Mouse (Mus musculus) spleen, adult 18-20 months (tissue): ENCODE results near the gene 4933402D24Rik.
A peak's percentile ranks its signal among the peaks of the same experiment; 100 is the strongest.

Experiments used
- DNase-seq, 2 experiments: peaks; one replicate each; pipeline ENCODE4 v3.0.0; 2022; ENCODE audit warnings: mixed read lengths in 2 of 2

Gene 4933402D24Rik

GRCm38 (mm10) chr1:63769167-63769566 is at the start of gene 4933402D24Rik:
Gene 4933402D24Rik (minus strand): TSS chr1:63769267.
- no peak for DNase-seq

GRCm38 (mm10) chr1:63808584-63808983 is 39.5 kb upstream of the 4933402D24Rik start:
- DNase-seq = no peak

GRCm38 (mm10) chr1:63805095-63805494 is 36.0 kb upstream of the 4933402D24Rik start:
- DNase-seq = no peak

DNA sequence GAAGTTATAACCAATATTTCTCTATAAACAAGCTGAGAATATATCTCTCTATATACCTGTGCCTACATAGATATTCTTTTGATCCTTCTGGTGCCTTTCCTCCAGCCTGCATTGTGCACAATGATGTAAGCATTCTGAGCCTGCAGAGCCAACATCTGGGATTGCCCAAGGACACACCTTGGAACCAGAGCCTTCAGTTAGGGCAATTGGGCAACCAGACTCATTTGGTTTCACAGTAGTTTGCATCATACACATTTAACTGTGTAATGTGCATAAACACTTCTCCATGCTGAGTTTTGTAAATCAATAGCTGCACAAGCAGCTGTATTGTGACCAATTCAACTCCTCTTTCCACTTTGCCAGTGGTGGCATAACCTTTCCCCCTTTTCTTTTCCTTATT is 25.3 kb upstream of the 4933402D24Rik start:
- no peak for DNase-seq

GRCm38 (mm10) chr1:63776902-63777630 is 8.0 kb upstream of the 4933402D24Rik start:
- no peak for DNase-seq

- DNase-seq = no peak
Measured at GRCm38 (mm10) chr1:63776396-63776795, 7.3 kb upstream of the 4933402D24Rik start.

GRCm38 (mm10) chr1:63770309-63770708 is 1.2 kb upstream of the 4933402D24Rik start:
- DNase-seq = no peak

DNA sequence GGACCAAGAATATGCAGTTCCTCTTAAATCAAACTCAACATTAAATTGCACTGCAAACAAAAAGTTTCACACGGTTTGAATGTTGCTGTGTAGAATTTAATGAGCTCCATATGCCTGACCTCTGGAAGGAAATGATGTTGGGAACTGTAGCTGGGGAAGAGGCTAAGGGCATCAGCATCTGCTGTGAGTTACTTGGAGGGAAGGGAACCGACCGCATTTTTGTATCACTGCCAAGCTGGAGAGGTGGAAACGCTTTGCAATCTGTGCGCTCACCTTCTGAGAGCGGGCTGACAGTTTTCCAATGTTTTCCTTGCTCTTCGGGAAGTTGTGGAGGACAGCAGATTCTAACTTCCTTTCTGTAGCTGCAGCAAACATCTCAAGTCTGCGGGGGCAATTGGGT is 955 bp downstream of the 4933402D24Rik start:
- DNase-seq = no peak

DNA sequence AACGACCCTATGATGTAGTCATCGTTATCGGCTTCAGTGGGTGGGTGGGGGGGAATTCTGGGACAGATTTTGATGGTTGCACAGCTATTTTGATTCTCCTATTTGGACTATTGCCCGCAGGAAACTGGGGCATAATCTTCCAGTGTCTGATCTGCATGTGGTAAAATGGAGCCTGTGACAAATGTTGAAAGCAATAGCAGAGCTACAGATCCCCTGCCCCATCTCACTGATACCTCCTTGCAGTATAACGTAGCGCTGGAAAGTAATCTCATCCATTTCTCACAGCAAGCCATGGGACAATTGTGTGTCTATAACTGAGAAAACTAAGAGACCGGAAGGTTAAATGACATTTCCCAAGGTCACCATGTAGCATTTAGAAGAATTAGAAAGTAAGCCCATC is 4.7 kb downstream of the 4933402D24Rik start:
- DNase-seq = no peak

DNA sequence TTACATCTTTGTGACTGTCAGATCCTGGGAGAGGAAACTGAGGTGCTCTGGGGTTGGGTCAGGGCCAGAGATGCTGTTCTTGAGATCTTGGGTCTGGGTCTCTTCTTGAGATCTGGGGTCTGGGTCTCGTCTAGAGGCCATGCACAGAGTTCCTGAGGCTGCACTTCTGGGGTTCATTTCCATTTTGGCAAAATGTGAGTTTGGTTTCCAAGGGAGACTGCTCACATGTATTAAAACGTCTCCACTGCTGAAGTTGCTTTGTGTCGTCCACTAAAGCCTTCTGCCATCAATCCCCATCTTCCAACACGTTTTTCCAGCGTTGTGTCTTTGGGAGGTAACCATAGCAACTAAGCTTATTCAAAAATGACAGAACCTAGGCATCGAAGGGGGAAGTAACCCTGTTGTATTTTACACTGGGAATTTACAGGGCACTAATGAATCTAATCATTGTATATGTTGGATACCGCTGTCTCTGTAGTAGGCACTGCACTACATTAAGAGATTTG is 5.1 kb downstream of the 4933402D24Rik start:
- DNase-seq = no peak

- peak in 1 of 2 experiments; percentile 2 for DNase-seq
Measured at GRCm38 (mm10) chr1:63763212-63763694, 5.8 kb downstream of the 4933402D24Rik start.

GRCm38 (mm10) chr1:63756005-63756404 is 13.1 kb downstream of the 4933402D24Rik start:
- no peak for DNase-seq

GRCm38 (mm10) chr1:63730240-63730771 is 38.8 kb downstream of the 4933402D24Rik start, which contains the start of the genes Mdh1b and Fastkd2:
Gene Mdh1b (minus strand): TSS chr1:63730318.
Gene Fastkd2 (plus strand): TSS chr1:63730614.
- peak; percentile 67 to 77 for DNase-seq

- DNase-seq = no peak
Measured at GRCm38 (mm10) chr1:63729796-63730195, 39.3 kb downstream of the 4933402D24Rik start.

DNA sequence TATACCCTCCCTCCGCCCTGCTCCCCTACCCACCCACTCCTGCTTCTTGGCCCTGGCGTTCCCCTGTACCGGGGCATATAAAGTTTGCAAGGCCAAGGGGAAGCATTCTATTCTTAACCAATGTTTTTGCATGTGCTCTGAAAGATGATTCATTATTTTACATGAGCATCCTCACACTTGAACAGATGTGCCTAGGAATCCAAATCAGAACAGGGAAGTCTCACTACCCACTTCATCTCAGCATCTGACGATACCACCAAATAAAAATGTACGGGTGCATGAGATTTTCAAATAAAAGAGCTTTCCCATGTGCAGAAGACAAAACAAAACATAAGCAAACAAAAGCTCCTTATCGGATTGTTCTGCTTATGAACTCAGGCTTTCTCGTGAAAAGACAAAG is 48.9 kb downstream of the 4933402D24Rik start:
- DNase-seq = no peak

DNA sequence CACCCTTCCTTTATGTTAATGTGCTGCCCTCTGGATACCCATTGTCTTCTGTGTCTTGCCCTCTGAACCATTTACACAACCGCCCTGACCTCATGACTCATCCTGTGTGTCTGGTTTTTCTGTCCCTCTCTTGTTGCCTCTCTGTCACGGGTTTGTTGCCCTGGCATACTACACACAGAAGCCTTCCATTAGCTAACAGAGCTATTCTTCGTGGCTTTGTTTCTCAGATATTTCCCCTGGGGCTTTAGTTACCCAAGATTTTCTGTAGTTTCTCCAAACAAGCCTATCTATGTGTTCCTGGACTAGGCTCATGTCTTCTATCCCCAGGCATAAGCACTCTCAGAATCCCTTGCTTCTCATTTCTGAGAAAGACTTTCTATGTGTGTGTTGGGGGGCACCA is 60.2 kb downstream of the 4933402D24Rik start:
- no peak for DNase-seq

- DNase-seq = no peak
Measured at GRCm38 (mm10) chr1:63705733-63706132, 63.3 kb downstream of the 4933402D24Rik start.
